Mouse (Mus musculus) adrenal gland (tissue): ENCODE results near the gene Ctbp2.

Experiments used
- intact Hi-C: fragments of 180-260 bp; cut with DNase I; formaldehyde crosslinking; loops from one replicate; pipeline ENCODE4 v1.15.1; 2025
- long read RNA-seq, 2 experiments: library from polyadenylated mRNA; unstranded; transcript quantifications; one replicate each; pipeline ENCODE4 v2.0.0; 2020; ENCODE audit warnings: borderline replicate concordance in 1 of 2; ENCODE audit not compliant: insufficient replicate concordance in 1 of 2

Gene Ctbp2
- long read RNA-seq, experiment 1, partial matches to known transcripts, result 2 of 12 reads
- long read RNA-seq, experiment 1, other reads (novel, unspliced or antisense), result 8 of 12 reads
- long read RNA-seq, experiment 2, partial matches to known transcripts, result 2 of 10 reads
- long read RNA-seq, experiment 2, other reads (novel, unspliced or antisense), result 5 of 10 reads

GRCm38 (mm10) chr7:133123999-133124700 lies at the start of gene Ctbp2:
TSS of gene Ctbp2 (minus strand) at chr7:133124354.
- intact Hi-C loops, result loop anchor here (5.0 kb wide), 2 partner anchors 47 to 92 kb away; no protein-coding TSS in a partner anchor

DNA sequence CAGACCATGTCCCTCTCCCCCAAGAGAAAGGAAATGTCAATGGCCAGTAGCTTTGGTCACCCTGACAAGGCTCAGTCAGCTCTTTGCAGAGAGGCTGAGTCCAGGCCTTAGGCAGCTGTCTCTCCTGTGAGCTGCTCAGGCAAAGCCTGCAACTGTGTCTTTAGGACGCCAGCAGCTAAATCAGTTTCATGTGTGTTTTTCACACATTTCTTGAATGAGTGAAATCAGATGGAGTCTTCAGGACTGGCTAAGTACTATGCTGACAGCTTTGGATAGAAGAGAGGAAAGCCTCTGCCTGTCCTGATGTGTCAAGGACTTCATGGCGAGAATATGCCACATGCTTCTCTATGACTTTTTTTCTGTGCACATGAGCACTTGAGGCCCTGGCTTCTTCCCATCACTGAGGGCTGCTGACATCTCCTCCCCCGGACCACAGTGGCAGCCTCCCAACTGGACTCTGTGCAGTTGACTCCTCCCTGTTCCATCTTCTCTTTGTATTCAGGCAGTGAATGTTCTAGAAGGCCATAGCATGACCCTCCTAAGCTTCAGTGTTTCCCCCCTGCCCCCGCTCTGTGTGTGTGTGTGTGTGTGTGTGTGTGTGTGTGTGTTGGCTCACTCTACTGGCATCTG lies 47.4 kb upstream of the Ctbp2 start:
- intact Hi-C loops, result no loop called here

- intact Hi-C loops, result no loop called here
Observed at GRCm38 (mm10) chr7:133168928-133169327, 44.8 kb upstream of the Ctbp2 start.

GRCm38 (mm10) chr7:133167903-133168302 lies 43.7 kb upstream of the Ctbp2 start:
- intact Hi-C loops, result no loop called here

DNA sequence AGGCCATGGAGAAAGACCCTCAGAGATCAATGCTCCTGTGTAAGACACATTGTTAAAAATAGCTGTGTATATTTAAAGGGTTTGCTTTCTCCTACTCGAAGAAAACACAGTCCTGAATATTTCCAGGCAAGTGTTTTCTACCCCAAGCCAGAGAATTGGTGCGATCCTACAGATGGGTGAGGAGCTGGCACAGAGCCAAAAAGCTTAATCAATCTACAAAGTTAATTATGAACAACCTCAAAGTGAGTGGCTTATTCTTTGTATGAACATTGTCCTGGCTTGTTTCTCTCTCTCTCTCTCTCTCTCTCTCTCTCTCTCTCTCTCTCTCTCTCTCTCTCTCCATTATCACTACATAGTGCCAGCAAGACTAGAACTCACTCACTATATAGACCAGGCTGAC lies 40.6 kb upstream of the Ctbp2 start:
- intact Hi-C loops, result no loop called here

DNA sequence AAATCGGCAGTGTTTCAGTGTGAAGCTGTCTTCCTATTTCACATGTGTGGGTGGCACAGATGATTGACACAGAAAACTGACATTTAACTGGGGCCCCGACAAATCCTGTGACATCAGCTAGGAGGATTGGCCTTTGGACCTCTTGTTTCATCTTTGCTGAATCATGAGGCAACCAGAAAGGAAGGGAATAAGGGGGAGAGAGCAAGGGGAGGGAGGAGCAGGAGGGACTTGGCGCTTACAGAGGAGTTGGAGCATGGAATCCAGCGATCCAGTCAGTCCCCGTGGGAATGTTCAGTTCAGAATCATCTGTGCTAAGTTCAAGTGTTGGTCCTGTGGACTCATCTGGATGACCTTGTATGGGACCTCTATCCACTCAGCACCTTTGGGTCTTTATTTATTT lies 38.9 kb upstream of the Ctbp2 start:
- intact Hi-C loops, result no loop called here

DNA sequence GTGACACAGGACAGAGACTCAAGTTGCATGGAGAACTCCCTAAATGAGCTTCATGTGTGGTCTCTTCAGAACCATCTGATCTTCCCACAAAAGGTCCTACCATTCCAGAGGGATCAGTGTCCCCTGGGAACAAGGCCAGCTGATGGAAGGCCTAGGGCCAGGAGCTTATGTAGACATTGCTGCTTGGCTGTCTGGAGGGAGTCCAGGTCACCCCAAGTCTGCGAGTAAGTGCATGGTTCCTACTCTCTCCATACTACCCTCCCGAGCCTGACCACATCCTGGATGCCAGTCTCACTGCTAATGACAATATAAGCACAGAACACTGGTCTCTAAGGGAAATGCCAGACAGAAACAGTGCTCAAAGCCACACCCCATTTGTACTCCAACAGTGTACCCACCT lies 38.0 kb upstream of the Ctbp2 start:
- intact Hi-C loops, result no loop called here

- intact Hi-C loops, result no loop called here
Observed at GRCm38 (mm10) chr7:133161362-133162080, 37.4 kb upstream of the Ctbp2 start.

- intact Hi-C loops, result no loop called here
Observed at GRCm38 (mm10) chr7:133159519-133159918, 35.4 kb upstream of the Ctbp2 start.

DNA sequence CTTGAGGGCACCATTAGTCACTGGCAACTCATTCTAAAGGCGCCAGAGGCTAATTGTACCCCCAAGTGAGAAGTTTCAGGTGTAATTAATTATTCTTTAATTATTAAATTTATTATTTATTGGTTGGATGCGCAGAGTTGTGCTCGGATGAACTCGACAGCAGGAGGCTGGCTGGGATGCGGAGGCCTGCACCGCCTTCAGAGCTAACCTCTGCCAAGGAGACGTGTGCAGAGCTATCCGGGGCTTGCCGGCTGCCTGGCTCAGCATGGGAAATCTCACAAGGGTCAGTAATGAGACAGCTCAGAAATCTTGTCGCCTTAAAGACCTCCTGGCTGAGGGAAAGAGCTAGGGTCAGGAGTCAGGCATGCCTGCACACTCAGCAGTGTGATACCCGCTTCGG lies 31.5 kb upstream of the Ctbp2 start:
- intact Hi-C loops, result no loop called here

- intact Hi-C loops, result no loop called here
Observed at GRCm38 (mm10) chr7:133154846-133155245, 30.7 kb upstream of the Ctbp2 start.

DNA sequence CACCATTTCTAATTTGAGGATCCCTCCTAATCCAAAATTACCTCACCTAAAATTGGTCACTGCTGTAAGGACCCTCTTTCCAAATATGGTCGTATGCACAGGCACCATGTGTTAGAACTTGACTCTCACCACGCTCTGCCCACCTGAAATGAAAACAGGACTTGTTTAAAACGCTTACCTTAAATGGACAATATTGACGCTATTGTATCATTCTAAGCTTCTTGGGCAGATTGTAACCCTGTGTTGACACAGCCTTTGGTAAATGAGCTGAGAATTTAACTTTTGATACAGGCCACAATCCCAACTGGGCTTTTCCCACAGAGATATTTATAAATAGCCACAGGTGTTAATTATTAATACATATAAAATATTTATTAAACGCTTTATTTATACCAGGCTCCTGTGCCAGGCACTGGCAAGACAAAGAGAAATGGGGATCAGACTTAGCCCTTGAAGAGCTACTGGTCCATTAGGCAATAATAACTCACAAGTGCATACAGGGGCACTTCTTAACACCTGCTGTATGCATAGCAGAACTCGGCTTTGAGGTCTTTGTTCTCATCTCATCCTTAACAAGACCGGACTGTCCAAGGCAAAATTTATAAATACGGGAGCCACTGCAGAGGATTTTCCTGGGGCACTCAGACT lies 15.7 kb upstream of the Ctbp2 start:
- intact Hi-C loops, result no loop called here

- intact Hi-C loops, result loop anchor here (5.0 kb wide), 1 partner anchor 81 kb away; no protein-coding TSS in a partner anchor
Observed at GRCm38 (mm10) chr7:133133552-133133951, 9.4 kb upstream of the Ctbp2 start.

- intact Hi-C loops, result loop anchor here (5.0 kb wide), 1 partner anchor 80 kb away; no protein-coding TSS in a partner anchor
Observed at GRCm38 (mm10) chr7:133132702-133133101, 8.5 kb upstream of the Ctbp2 start.

DNA sequence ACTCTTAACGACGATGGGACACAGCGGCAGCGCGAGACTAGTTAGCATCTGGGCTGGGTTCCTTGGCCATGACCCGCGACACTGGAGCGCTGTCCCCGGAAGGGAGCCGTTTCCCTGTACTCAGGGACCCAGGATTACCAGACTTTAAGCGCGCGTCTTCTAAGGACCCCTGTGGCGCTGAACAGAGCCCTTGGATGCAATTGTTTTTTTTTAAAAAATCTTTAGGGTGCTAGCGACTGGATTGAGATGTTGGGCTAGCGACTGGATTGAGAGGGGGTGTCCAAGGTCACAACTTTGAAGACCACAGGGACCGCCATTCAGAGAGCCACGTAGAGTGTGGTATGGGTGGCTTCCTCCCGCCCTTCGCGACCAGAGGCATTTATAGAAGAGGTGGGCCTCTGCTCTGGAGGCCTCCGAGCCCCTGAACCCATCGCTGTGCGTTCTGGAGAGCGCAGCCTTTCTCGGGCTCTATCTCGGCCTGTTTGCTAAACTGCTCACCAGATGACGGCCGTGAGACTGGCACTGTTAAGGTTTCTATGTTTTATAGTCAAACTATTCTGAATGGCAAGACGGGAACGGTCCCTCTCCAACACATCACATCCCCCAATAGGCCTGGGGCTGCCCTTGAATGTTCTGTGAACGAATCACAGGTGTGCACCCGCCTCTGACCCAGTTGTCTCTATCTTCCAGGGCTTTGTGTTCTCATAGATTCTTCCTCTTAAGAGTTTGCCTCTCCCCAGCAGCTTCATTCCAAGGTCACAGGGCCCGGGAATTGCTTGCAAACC lies 739 bp upstream of the Ctbp2 start:
- intact Hi-C loops, result loop anchor here (5.0 kb wide), 2 partner anchors 48 to 93 kb away; no protein-coding TSS in a partner anchor

- intact Hi-C loops, result loop anchor here (5.0 kb wide), 2 partner anchors 46 to 91 kb away; no protein-coding TSS in a partner anchor
Observed at GRCm38 (mm10) chr7:133123244-133123998, 733 bp downstream of the Ctbp2 start, which contains the start of gene Fgfr2. TSS of gene Fgfr2 (minus strand) at chr7:133123350.

DNA sequence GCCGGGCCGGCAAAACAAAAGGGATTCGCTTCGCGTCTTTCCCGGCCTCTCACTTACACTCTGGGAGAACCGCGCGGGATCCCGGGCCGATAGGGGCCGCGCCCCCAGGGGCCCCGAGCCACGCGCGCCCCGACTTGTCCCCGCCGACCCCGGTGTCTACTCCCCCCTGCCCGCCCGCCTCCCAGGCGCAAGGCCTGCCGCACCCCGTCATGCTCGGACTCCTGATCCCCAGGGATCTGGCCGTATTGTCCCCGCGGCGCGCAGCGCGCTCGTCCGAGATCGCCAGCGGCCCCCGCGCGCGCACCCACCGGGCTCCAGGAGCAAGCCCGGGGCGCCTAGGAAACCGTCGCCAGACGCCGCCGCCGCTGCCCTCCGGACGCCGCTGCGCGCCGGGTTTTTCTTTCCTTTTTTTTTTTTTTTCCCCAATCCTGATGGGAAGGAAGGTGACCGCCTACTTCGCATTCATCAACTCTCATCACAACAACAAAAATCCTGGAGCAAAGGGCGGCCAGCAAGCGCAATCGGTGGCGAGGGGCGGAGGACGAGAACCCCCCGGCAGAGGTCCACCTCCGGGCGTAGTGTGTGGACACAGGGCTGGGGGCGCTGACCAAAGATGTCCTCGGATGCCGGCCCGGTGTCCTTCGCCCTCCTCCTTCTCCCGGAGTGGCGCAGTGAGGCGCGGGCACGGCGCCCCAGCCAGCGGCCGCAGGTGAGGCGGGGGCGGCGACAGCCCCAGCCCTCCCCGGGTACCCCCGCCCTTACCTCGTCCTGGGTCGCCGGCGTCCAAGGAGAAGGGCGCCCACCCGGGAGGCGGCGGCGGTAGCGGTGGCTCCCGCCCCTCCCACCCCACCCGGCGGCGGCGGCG lies 1.5 kb downstream of the Ctbp2 start:
- intact Hi-C loops, result loop anchor here (5.0 kb wide), 2 partner anchors 45 to 90 kb away; no protein-coding TSS in a partner anchor

DNA sequence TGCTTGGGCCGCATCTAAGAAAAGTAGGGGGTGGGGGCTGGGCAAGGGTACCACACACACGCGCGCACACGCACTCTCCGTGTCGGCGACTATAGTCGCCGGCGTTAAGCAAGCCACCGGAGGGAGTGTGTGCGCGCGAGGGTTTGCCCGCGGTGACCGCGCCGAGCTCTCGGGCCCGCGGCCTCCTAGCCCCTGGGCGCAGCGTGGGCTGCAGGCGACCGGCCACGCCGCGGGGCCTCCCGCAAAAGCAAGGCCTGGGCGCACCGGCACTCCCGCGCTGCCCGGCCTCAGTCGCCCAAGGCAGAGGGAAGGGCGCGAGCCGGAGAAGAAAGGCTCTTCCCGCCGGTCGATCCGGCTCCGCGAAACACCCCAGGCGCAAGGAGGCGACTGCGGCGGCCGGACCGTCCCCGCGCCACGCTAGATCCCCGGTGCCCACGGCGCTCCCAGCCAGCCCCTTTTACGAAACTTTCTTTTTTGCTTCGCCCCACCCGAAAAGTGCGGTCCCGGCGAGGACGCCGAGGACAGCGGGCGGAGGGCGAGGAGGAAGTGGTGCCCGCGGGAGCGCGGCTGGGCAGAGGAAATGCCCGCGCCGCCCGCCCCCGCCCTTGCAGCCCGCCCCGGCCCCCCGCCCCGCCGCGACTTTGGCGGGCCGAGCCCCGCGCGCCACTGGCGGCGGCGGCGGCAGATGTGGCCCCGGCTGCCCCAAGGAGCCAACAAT lies 2.3 kb downstream of the Ctbp2 start:
- intact Hi-C loops, result loop anchor here (5.0 kb wide), 2 partner anchors 45 to 90 kb away; no protein-coding TSS in a partner anchor
